Mouse (Mus musculus): ENCODE results near the gene Zfp112.

- no peak for TF ChIP-seq POLR2A (IDR thresholded peaks at IDR 0.05; ENCODE audit: control insufficient read depth, extremely low read depth, insufficient read depth, low read length, poor library complexity)
- TF ChIP-seq CTCF (IDR thresholded peaks at IDR 0.05; ENCODE audit: borderline replicate concordance, control insufficient read depth, extremely low read depth, insufficient read depth, low read length, poor library complexity): no peak
These were observed 6.9 kb upstream of the Zfp112 start for GRCm38 (mm10) chr7:24105144-24105703.

All from thymus, adult 2 months (tissue).